Mouse (Mus musculus): ENCODE results near the gene Clybl.

DNA sequence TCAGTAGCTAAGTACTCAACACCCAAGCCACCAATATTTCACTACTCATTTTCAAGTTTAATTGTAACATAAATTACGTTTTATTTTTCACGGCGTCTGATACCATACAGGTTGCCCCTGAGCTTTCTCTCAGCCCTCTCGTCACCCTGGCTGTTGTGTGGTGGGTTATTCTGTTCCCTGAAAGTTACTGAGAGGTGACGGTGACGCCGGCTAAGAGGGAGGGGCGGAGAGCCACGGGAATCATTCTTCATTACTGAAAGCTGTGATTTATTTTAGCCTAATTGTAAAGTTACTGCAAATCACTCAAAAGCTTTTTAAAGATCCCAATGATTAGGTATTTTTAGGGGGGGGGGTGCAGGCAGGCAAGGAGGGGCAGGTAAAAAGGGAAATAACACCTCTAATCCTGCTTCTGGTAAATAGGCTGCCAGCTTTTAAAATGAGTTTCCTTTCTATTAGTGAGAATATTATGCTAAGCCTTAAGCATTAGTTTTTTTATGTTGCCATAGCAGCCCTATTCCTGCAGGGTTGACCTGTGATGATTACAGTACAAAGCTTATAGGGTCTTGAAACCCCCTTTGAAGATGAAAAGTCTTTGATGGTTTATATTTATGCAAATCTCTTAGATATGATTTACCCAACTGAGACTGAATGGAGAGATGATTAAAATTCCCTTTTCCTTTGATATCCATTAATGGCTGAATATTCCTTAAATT is 192.9 kb downstream of the Clybl start:
- TF ChIP-seq TAL1 (IDR thresholded peaks at IDR 0.05; ENCODE audit: low read length) (no peak), GATA1 (IDR thresholded peaks at IDR 0.05; ENCODE audit: low read length) (no peak)

Data from erythroblast, embryonic 14.5 days (primary cell).